Mouse (Mus musculus) retina, adult 2 months (tissue): ENCODE measurements around the gene Srp68.

Experiments
- DNase-seq: peaks from one replicate; pipeline ENCODE4 v3.0.0-alpha.2; 2012; ENCODE audit warnings: low read depth, low spot score

The Srp68 gene

GRCm38 (mm10) chr11:116274045-116274666 is at the start of gene Srp68:
Gene Srp68, minus strand, starts transcription at chr11:116274217.
- peak; percentile 88 for DNase-seq

- DNase-seq, result peak; percentile 59
These were observed 45.0 kb upstream of the Srp68 start for GRCm38 (mm10) chr11:116318719-116319659.

- no peak for DNase-seq
These were observed 38.3 kb upstream of the Srp68 start for GRCm38 (mm10) chr11:116312359-116312758.

GRCm38 (mm10) chr11:116311169-116311568 is 37.2 kb upstream of the Srp68 start:
- no peak for DNase-seq

- DNase-seq, result no peak
These were observed 35.6 kb upstream of the Srp68 start for GRCm38 (mm10) chr11:116309601-116310000.

- DNase-seq, result no peak
These were observed 33.9 kb upstream of the Srp68 start for GRCm38 (mm10) chr11:116307762-116308531.

- no peak for DNase-seq
These were observed 33.2 kb upstream of the Srp68 start, which contains the start of gene Exoc7 for GRCm38 (mm10) chr11:116307019-116307725. Gene Exoc7, minus strand, starts transcription at chr11:116307233.

GRCm38 (mm10) chr11:116306126-116306982 is 32.3 kb upstream of the Srp68 start:
- peak; percentile 86 for DNase-seq

GRCm38 (mm10) chr11:116305423-116305822 is 31.4 kb upstream of the Srp68 start:
- no peak for DNase-seq

- no peak for DNase-seq
These were observed 24.6 kb upstream of the Srp68 start for GRCm38 (mm10) chr11:116298621-116299020.

- no peak for DNase-seq
These were observed 24.2 kb upstream of the Srp68 start for GRCm38 (mm10) chr11:116298221-116298620.

GRCm38 (mm10) chr11:116297017-116297416 is 23.0 kb upstream of the Srp68 start:
- no peak for DNase-seq

GRCm38 (mm10) chr11:116296191-116296734 is 22.2 kb upstream of the Srp68 start:
- DNase-seq, result no peak

GRCm38 (mm10) chr11:116294319-116294718 is 20.3 kb upstream of the Srp68 start:
- DNase-seq, result peak; percentile 34

- DNase-seq, result no peak
These were observed 19.6 kb upstream of the Srp68 start for GRCm38 (mm10) chr11:116293538-116294137.

- DNase-seq, result no peak
These were observed 18.4 kb upstream of the Srp68 start for GRCm38 (mm10) chr11:116292401-116292800.

GRCm38 (mm10) chr11:116290556-116290955 is 16.5 kb upstream of the Srp68 start:
- DNase-seq, result no peak

- DNase-seq, result no peak
These were observed 13.3 kb upstream of the Srp68 start for GRCm38 (mm10) chr11:116287351-116287750.

GRCm38 (mm10) chr11:116285770-116286191 is 11.8 kb upstream of the Srp68 start:
- no peak for DNase-seq

- no peak for DNase-seq
These were observed 10.0 kb upstream of the Srp68 start for GRCm38 (mm10) chr11:116283982-116284381.
